Mouse (Mus musculus) CH12.LX (cell line): Measurements from ENCODE around the gene Dus3l. TPM values are rescaled to one million over a fixed set of nuclear protein-coding genes. Genes with fewer than 3 reads are reported as not detected.

ENCODE experiments used
- DNase-seq: peaks from one replicate; pipeline ENCODE4 v3.0.0-alpha.2; 2013; ENCODE audit errors: extremely low read depth
- H3K27ac ChIP-seq: 2 replicates; pipeline ENCODE4 v1.5.1; 2012; ENCODE audit warnings: low read depth, mild to moderate bottlenecking, control low read depth, moderate library complexity; ENCODE audit not compliant: insufficient read depth
- H3K27me3 ChIP-seq: replicated peaks from 2 replicates; pipeline ENCODE3; 2012; ENCODE audit warnings: inconsistent platforms
- H3K36me3 ChIP-seq, 2 experiments: replicated peaks in 1 of 2; 2 replicates each; pipeline versions ENCODE3 to v1.6.1; 2012; ENCODE audit warnings: inconsistent platforms in 1 of 2, low read length in 1 of 2, mild to moderate bottlenecking in 1 of 2, mixed read lengths in 1 of 2, moderate library complexity in 1 of 2; ENCODE audit not compliant: control insufficient read depth in 1 of 2, insufficient read depth in 1 of 2
- H3K4me1 ChIP-seq, 2 experiments: 2 replicates each; pipeline ENCODE4 v1.6.1; 2012; ENCODE audit warnings: inconsistent platforms in 1 of 2, moderate library complexity in 1 of 2; ENCODE audit not compliant: insufficient read depth in 2 of 2, control insufficient read depth in 1 of 2
- H3K4me2 ChIP-seq: 2 replicates; pipeline ENCODE4 v1.6.1; 2012; ENCODE audit warnings: low read depth, mild to moderate bottlenecking, control low read depth; ENCODE audit not compliant: poor library complexity, insufficient read depth, severe bottlenecking
- H3K4me3 ChIP-seq, 3 experiments: fragments of 150-350 bp in 1 of 3; sonication (generic) in 1 of 3; replicated peaks in 1 of 3; 2 replicates each; pipeline versions ENCODE3 to v1.5.1; 2011 to 2012; ENCODE audit warnings: low read depth in 2 of 3, low read length in 2 of 3, mild to moderate bottlenecking in 2 of 3, moderate library complexity in 2 of 3, control low read depth in 1 of 3, improper control_type of control experiment in 1 of 3, inconsistent platforms in 1 of 3, mixed read lengths in 1 of 3; ENCODE audit not compliant: poor library complexity in 1 of 3
- H3K79me2 ChIP-seq: replicated peaks from 2 replicates; pipeline ENCODE4 v1.6.1; 2012; ENCODE audit warnings: mild to moderate bottlenecking, moderate library complexity; ENCODE audit not compliant: control insufficient read depth, poor library complexity, insufficient read depth, severe bottlenecking; ENCODE audit errors: extremely low read depth
- H3K9ac ChIP-seq: 2 replicates; pipeline ENCODE4 v1.6.1; 2012; ENCODE audit warnings: low read depth, mild to moderate bottlenecking, control low read depth, moderate library complexity; ENCODE audit not compliant: insufficient read depth
- H3K9me3 ChIP-seq: replicated peaks from 2 replicates; pipeline ENCODE3; 2012; ENCODE audit warnings: low read length, inconsistent platforms, mixed read lengths
- BHLHE40 ChIP-seq: IDR thresholded peaks from 2 replicates; pipeline ENCODE4 v1.6.1; 2011; ENCODE audit warnings: mild to moderate bottlenecking, low read depth, low read length, improper control_type of control experiment
- CHD2 ChIP-seq: IDR thresholded peaks from 2 replicates; pipeline ENCODE4 v1.6.1; 2011; ENCODE audit warnings: low read length, improper control_type of control experiment
- ETS1 ChIP-seq: conservative IDR thresholded peaks from 2 replicates; pipeline ENCODE4 v1.6.1; 2012; ENCODE audit warnings: low read depth, mild to moderate bottlenecking, inconsistent platforms, low read length, improper control_type of control experiment, moderate library complexity
- GABPA ChIP-seq: IDR thresholded peaks from 2 replicates; pipeline ENCODE4 v1.6.1; 2012; ENCODE audit warnings: low read depth, low read length, improper control_type of control experiment, inconsistent platforms; ENCODE audit not compliant: insufficient replicate concordance
- HCFC1 ChIP-seq: IDR thresholded peaks from 2 replicates; pipeline ENCODE4 v1.6.1; 2012; ENCODE audit warnings: low read depth, mild to moderate bottlenecking, inconsistent platforms, low read length, improper control_type of control experiment
- JUN ChIP-seq: IDR thresholded peaks from 2 replicates; pipeline ENCODE4 v1.6.1; 2011; ENCODE audit warnings: low read depth, mild to moderate bottlenecking, low read length, improper control_type of control experiment, moderate library complexity; ENCODE audit not compliant: insufficient read depth
- JUND ChIP-seq: conservative IDR thresholded peaks from 2 replicates; pipeline ENCODE4 v1.6.1; 2011; ENCODE audit warnings: low read depth, low read length, improper control_type of control experiment
- KAT2A ChIP-seq: IDR thresholded peaks from 2 replicates; pipeline ENCODE4 v1.6.1; 2012; ENCODE audit warnings: low read length, improper control_type of control experiment, inconsistent platforms; ENCODE audit not compliant: insufficient replicate concordance
- MAFK ChIP-seq: IDR thresholded peaks from 2 replicates; pipeline ENCODE4 v1.6.1; 2011; ENCODE audit warnings: low read length, improper control_type of control experiment; ENCODE audit not compliant: insufficient replicate concordance
- MAZ ChIP-seq: IDR thresholded peaks from 2 replicates; pipeline ENCODE4 v1.6.1; 2012; ENCODE audit warnings: low read depth, mild to moderate bottlenecking, inconsistent platforms, low read length, improper control_type of control experiment, moderate library complexity
- MEF2A ChIP-seq: IDR thresholded peaks from 2 replicates; pipeline ENCODE4 v1.6.1; 2014; ENCODE audit warnings: low read depth, mild to moderate bottlenecking, inconsistent platforms, low read length, improper control_type of control experiment, borderline replicate concordance
- NRF1 ChIP-seq: IDR thresholded peaks from 2 replicates; pipeline ENCODE4 v1.6.1; 2014; ENCODE audit warnings: low read depth, mild to moderate bottlenecking, inconsistent platforms, low read length, improper control_type of control experiment, moderate library complexity
- PAX5 ChIP-seq: IDR thresholded peaks from 2 replicates; pipeline ENCODE4 v1.6.1; 2012; ENCODE audit warnings: low read length, inconsistent platforms, mixed read lengths
- POLR2AphosphoS2 ChIP-seq: IDR thresholded peaks from 2 replicates; pipeline ENCODE4 v1.6.1; 2011; ENCODE audit warnings: low read depth, low read length, improper control_type of control experiment
- RAD21 ChIP-seq: IDR thresholded peaks from 2 replicates; pipeline ENCODE4 v1.6.1; 2011; ENCODE audit warnings: low read depth, mild to moderate bottlenecking, low read length, improper control_type of control experiment, moderate library complexity
- RCOR1 ChIP-seq: conservative IDR thresholded peaks from 2 replicates; pipeline ENCODE4 v1.6.1; 2012; ENCODE audit warnings: low read depth, mild to moderate bottlenecking, inconsistent platforms, low read length, improper control_type of control experiment
- TBP ChIP-seq: conservative IDR thresholded peaks from 2 replicates; pipeline ENCODE4 v1.6.1; 2011; ENCODE audit warnings: low read depth, low read length, improper control_type of control experiment
- UBTF ChIP-seq: IDR thresholded peaks from 2 replicates; pipeline ENCODE4 v1.6.1; 2012; ENCODE audit warnings: low read depth, mild to moderate bottlenecking, inconsistent platforms, low read length, improper control_type of control experiment, moderate library complexity
- USF2 ChIP-seq: conservative IDR thresholded peaks from 2 replicates; pipeline ENCODE4 v1.6.1; 2011; ENCODE audit warnings: low read depth, low read length, improper control_type of control experiment
- ZMIZ1 ChIP-seq: IDR thresholded peaks from 2 replicates; pipeline ENCODE4 v1.6.1; 2012; ENCODE audit warnings: low read depth, mild to moderate bottlenecking, inconsistent platforms, low read length, improper control_type of control experiment
- dilution Hi-C: fragments of 300-500 bp; cut with MboI; formaldehyde crosslinking; loops from 2 replicates; pipeline ENCODE4 v1.14.3; 2020; ENCODE audit warnings: low sequenced_read_pairs; ENCODE audit not compliant: extremely low pct_unique_long_range_greater_than_20kb, extremely low pct_ligation_motif_present
- in situ Hi-C: fragments of 300-500 bp; cut with MboI; formaldehyde crosslinking; loops from 3 replicates; pipeline ENCODE4 v1.14.3; 2019; ENCODE audit warnings: low sequenced_read_pairs, low pct_ligation_motif_present, low pct_unique_long_range_greater_than_20kb, mixed read lengths
- polyA plus RNA-seq: library from polyadenylated mRNA; unstranded; fragments of >175 nt; gene quantifications from 2 replicates; pipeline ENCODE4 v1.2.1, GENCODE M21; 2012; ENCODE audit warnings: low read depth; ENCODE audit not compliant: insufficient read length
- total RNA-seq, 2 experiments: library from RNA; depleted of rRNA; stranded (reverse); fragments of 300-350 nt in 1 of 2; fragments of >200 nt in 1 of 2; gene quantifications; 2 replicates each; pipeline ENCODE4 v1.2.3; 2012 to 2014

Dus3l gene
- total and polyA plus RNA-seq, 3 experiments, result 35.8 to 57.5 (median 54.3) TPM

GRCm38 (mm10) chr17:56789286-56789685, 24.7 kb downstream of the Dus3l start:
- Histone ChIP-seq H3K36me3 (no peaks in the 10 kb centered on the region), H3K4me1 (no peaks in the 10 kb centered on the region), H3K27me3 (peaks cover 76% of the 10 kb centered on the region), H3K9me3 (no peaks in the 10 kb centered on the region), H3K27ac (no peak overlapping the region), H3K4me2 (no peak overlapping the region), H3K79me2 (no peaks in the 10 kb centered on the region), H3K9ac (no peak overlapping the region), H3K4me3 (no peak overlapping the region)
- dilution Hi-C loops (no loop called here), in situ Hi-C loops (no loop called here)
- TF ChIP-seq KAT2A (no peak), ZMIZ1 (no peak), JUND (no peak), MEF2A (no peak), RAD21 (no peak), UBTF (no peak), GABPA (no peak), NRF1 (no peak), MAFK (no peak), RCOR1 (no peak), JUN (no peak), BHLHE40 (no peak), POLR2AphosphoS2 (no peak), USF2 (no peak)
- no peak for DNase-seq

- Histone ChIP-seq H3K27ac (no peak overlapping the region), H3K4me3 (no peak overlapping the region), H3K4me1 (no peaks in the 10 kb centered on the region), H3K9ac (no peak overlapping the region), H3K4me2 (no peak overlapping the region), H3K27me3 (peaks cover 57% of the 10 kb centered on the region), H3K9me3 (no peaks in the 10 kb centered on the region), H3K79me2 (no peaks in the 10 kb centered on the region), H3K36me3 (no peaks in the 10 kb centered on the region)
- dilution Hi-C loops, result no loop called here
- in situ Hi-C loops, result no loop called here
- DNase-seq, result no peak
- TF ChIP-seq UBTF (no peak), HCFC1 (no peak), TBP (no peak), CHD2 (no peak), BHLHE40 (no peak), USF2 (no peak), MAZ (no peak), PAX5 (no peak), GABPA (no peak), ETS1 (no peak), MEF2A (no peak), JUND (no peak)
Observed at GRCm38 (mm10) chr17:56792588-56792987, 28.0 kb downstream of the Dus3l start.
